Mouse (Mus musculus) T-cell, adult 2 months (primary cell): ENCODE measurements around the gene D630003M21Rik.
A peak's percentile ranks its signal among the peaks of the same experiment; 100 is the strongest.

Experiments used
- DNase-seq: peaks from one replicate; pipeline ENCODE4 v3.0.0; 2022; ENCODE audit warnings: low spot score

D630003M21Rik gene

GRCm38 (mm10) chr2:158194945-158195640 lies 33.9 kb downstream of the D630003M21Rik start:
- peak; percentile 28 for DNase-seq

GRCm38 (mm10) chr2:158193611-158194336 lies 35.2 kb downstream of the D630003M21Rik start:
- no peak for DNase-seq

GRCm38 (mm10) chr2:158191098-158191497 lies 37.9 kb downstream of the D630003M21Rik start:
- DNase-seq: no peak

- DNase-seq: no peak
Measured at GRCm38 (mm10) chr2:158189451-158189850, 39.6 kb downstream of the D630003M21Rik start.

- DNase-seq: no peak
Measured at GRCm38 (mm10) chr2:158186206-158186871, 42.7 kb downstream of the D630003M21Rik start.

- DNase-seq: no peak
Measured at GRCm38 (mm10) chr2:158183266-158183665, 45.8 kb downstream of the D630003M21Rik start.

GRCm38 (mm10) chr2:158181932-158182331 lies 47.1 kb downstream of the D630003M21Rik start:
- DNase-seq: no peak

- peak; percentile 42 for DNase-seq
Measured at GRCm38 (mm10) chr2:158180797-158181196, 48.2 kb downstream of the D630003M21Rik start.

GRCm38 (mm10) chr2:158179370-158180111 lies 49.5 kb downstream of the D630003M21Rik start:
- DNase-seq: no peak

GRCm38 (mm10) chr2:158178696-158179369 lies 50.2 kb downstream of the D630003M21Rik start:
- DNase-seq: peak; percentile 51

- no peak for DNase-seq
Measured at GRCm38 (mm10) chr2:158178139-158178538, 50.9 kb downstream of the D630003M21Rik start.

GRCm38 (mm10) chr2:158177574-158177973 lies 51.4 kb downstream of the D630003M21Rik start:
- DNase-seq: no peak

GRCm38 (mm10) chr2:158176763-158177162 lies 52.3 kb downstream of the D630003M21Rik start:
- no peak for DNase-seq

- DNase-seq: no peak
Measured at GRCm38 (mm10) chr2:158175433-158175832, 53.6 kb downstream of the D630003M21Rik start.

- peak; percentile 24 for DNase-seq
Measured at GRCm38 (mm10) chr2:158174958-158175357, 54.1 kb downstream of the D630003M21Rik start.

GRCm38 (mm10) chr2:158174438-158174837 lies 54.6 kb downstream of the D630003M21Rik start:
- no peak for DNase-seq

GRCm38 (mm10) chr2:158170394-158170793 lies 58.6 kb downstream of the D630003M21Rik start:
- no peak for DNase-seq

GRCm38 (mm10) chr2:158169771-158170170 lies 59.3 kb downstream of the D630003M21Rik start:
- no peak for DNase-seq

- no peak for DNase-seq
Measured at GRCm38 (mm10) chr2:158169351-158169750, 59.7 kb downstream of the D630003M21Rik start.

- DNase-seq: no peak
Measured at GRCm38 (mm10) chr2:158168741-158169211, 60.2 kb downstream of the D630003M21Rik start.

GRCm38 (mm10) chr2:158167496-158168205 lies 61.4 kb downstream of the D630003M21Rik start:
- DNase-seq: no peak
